Comparison of ENCODE assay signal across 8 mouse cellular contexts in genomic region chr2:173173521-173174511, GRCm38 (mm10). TPM values are rescaled to one million over a fixed set of nuclear protein-coding genes. Genes with fewer than 3 reads are reported as not detected.
DNase-seq lines count a peak whose midpoint lies in the region; ATAC-seq and TF ChIP-seq lines count a peak whose summit lies in the region.

No protein-coding gene starts in this region.

- no peak overlapping the region for H3K9ac ChIP-seq in ES-E14 (ENCODE audit: insufficient read depth, low read depth, low read length, poor library complexity, severe bottlenecking)
- H3K9ac ChIP-seq in hindbrain, embryonic 16.5 days (ENCODE audit: low read depth, low read length), result peak overlapping the region; percentile 49
- peak overlapping the region; percentile 44 for H3K9ac ChIP-seq in lung, embryonic 16.5 days (ENCODE audit: low read length)

- in situ Hi-C loops in ES-E14 (cut with MboI; ENCODE audit: low sequenced_read_pairs in 2 of 2, unreplicated experiment in 2 of 2), result no loop called here

- ATAC-seq in hindbrain, embryonic 16.5 days, result peak; percentile 83
- ATAC-seq in lung, embryonic 16.5 days (ENCODE audit: low read depth), result peak; percentile 90
- ATAC-seq in monocyte, adult 5-6 weeks (replicated peaks; ENCODE audit: insufficient number of reproducible peaks, low FRiP score, low TSS enrichment, poor library complexity, severe bottlenecking), result no peak

- DNase-seq in ES-E14 (ENCODE audit: low read depth, low spot score), result peak; percentile 51
- peak; percentile 62 for DNase-seq in adrenal gland, postnatal 25 days
- DNase-seq in forelimb bud, embryonic 11.5 days (ENCODE audit: low read depth, low spot score), result peak; percentile 80
- peak; percentile 81 to 88 for DNase-seq in layer of hippocampus, postnatal 14 days (ENCODE audit: low spot score in 2 of 2)
- DNase-seq in retina, postnatal 1 day, result peak; percentile 69

- H3K36me3 ChIP-seq in ES-E14 (ENCODE audit: control insufficient read depth, insufficient read depth, low read length, poor library complexity, severe bottlenecking), result no peaks in the 10 kb centered on the region
- no peaks in the 10 kb centered on the region for H3K36me3 ChIP-seq in hindbrain, embryonic 16.5 days (ENCODE audit: control insufficient read depth, insufficient read depth, low read length)
- no peaks in the 10 kb centered on the region for H3K36me3 ChIP-seq in lung, embryonic 16.5 days (ENCODE audit: control insufficient read depth, insufficient read depth, low read length)

- no peak overlapping the region for H3K27ac ChIP-seq in ES-E14 (ENCODE audit: insufficient read depth, low read depth, low read length, poor library complexity, severe bottlenecking)
- H3K27ac ChIP-seq in hindbrain, embryonic 16.5 days (ENCODE audit: low read depth, low read length), result peak overlapping the region; percentile 88
- peak overlapping the region; percentile 89 for H3K27ac ChIP-seq in lung, embryonic 16.5 days (ENCODE audit: low read length)

- peaks cover 0 to 5% of the 10 kb centered on the region in 2 experiments; a peak in 1 of 4 replicates for H3K4me1 ChIP-seq in ES-E14 (ENCODE audit: control insufficient read depth in 2 of 2, insufficient read depth in 2 of 2, low read length in 2 of 2, poor library complexity in 1 of 2)
- peaks cover 31% of the 10 kb centered on the region for H3K4me1 ChIP-seq in hindbrain, embryonic 16.5 days (ENCODE audit: control insufficient read depth, insufficient read depth, low read depth, low read length)
- peaks cover 18% of the 10 kb centered on the region for H3K4me1 ChIP-seq in lung, embryonic 16.5 days (replicated peaks; ENCODE audit: control insufficient read depth, insufficient read depth, low read length)

- peak overlapping the region; percentile 64 for H3K4me2 ChIP-seq in hindbrain, embryonic 16.5 days (ENCODE audit: low read length)
- peak overlapping the region; percentile 42 for H3K4me2 ChIP-seq in lung, embryonic 16.5 days (ENCODE audit: low read depth, low read length)

- no peak overlapping the region for H3K4me3 ChIP-seq in ES-E14 (ENCODE audit: insufficient read depth in 1 of 2, low read depth in 1 of 2, low read length in 2 of 2, poor library complexity in 1 of 2, severe bottlenecking in 1 of 2)
- peak overlapping the region; percentile 29 for H3K4me3 ChIP-seq in hindbrain, embryonic 16.5 days (ENCODE audit: low read length)
- H3K4me3 ChIP-seq in lung, embryonic 16.5 days (ENCODE audit: low read length), result peak overlapping the region; percentile 35

- H3K9me3 ChIP-seq in ES-E14 (ENCODE audit: control insufficient read depth, insufficient read depth, low read depth, low read length), result no peaks in the 10 kb centered on the region
- H3K9me3 ChIP-seq in hindbrain, embryonic 16.5 days (ENCODE audit: control insufficient read depth, low read length), result no peaks in the 10 kb centered on the region
- no peaks in the 10 kb centered on the region for H3K9me3 ChIP-seq in lung, embryonic 16.5 days (ENCODE audit: control insufficient read depth, low read length)

- WGBS in hindbrain, embryonic 16.5 days, result 2% methylated on average over 22 of the region's 22 CpGs
- WGBS in lung, embryonic 16.5 days, result 3% methylated on average over 22 of the region's 22 CpGs

- no peaks in the 10 kb centered on the region for H3K27me3 ChIP-seq in hindbrain, embryonic 16.5 days (replicated peaks; ENCODE audit: control insufficient read depth, insufficient read depth, low read length)
- peaks cover 18% of the 10 kb centered on the region for H3K27me3 ChIP-seq in lung, embryonic 16.5 days (ENCODE audit: control insufficient read depth, insufficient read depth, low read depth, low read length)

TF ChIP-seq in ES-E14, 5 proteins besides CTCF, POLR2A, EP300 and RAD21:
- TF ChIP-seq MAFK (IDR thresholded peaks at IDR 0.05; ENCODE audit: insufficient read depth, low read depth, low read length) (no peak), ZNF384 (IDR thresholded peaks at IDR 0.05; ENCODE audit: low read depth, low read length) (no peak), CHD2 (IDR thresholded peaks at IDR 0.05; ENCODE audit: low read depth, low read length) (no peak), HCFC1 (IDR thresholded peaks at IDR 0.05; ENCODE audit: borderline replicate concordance, insufficient read depth, low read length) (no peak), ZC3H11A (IDR thresholded peaks at IDR 0.05; ENCODE audit: borderline replicate concordance, low read depth, low read length) (no peak)

RNA-seq across cellular contexts. Expression of gene Pck1, which starts 21.0 kb away (rescaled TPM):
- 0.22 TPM in 1 of 2 replicates, not detected in the other for total RNA-seq in ES-E14 (2012; rRNA removed)
- 420 and 690 TPM in 2 replicates for total RNA-seq in adrenal gland, postnatal 25 days (2021)
- not detected in 2 replicates for polyA plus RNA-seq in hindbrain, embryonic 16.5 days (2015; fragmentation: Nextera tagmentation; extraction: Ambion mirVana)
- not detected for total RNA-seq in layer of hippocampus, postnatal 14 days (2021)
- polyA plus RNA-seq in lung, embryonic 16.5 days (2015; fragmentation: Nextera tagmentation; extraction: Ambion mirVana), result 0.08 TPM in 1 of 2 replicates, not detected in the other
- total RNA-seq in monocyte, adult 5-6 weeks (2017), result not detected in 3 replicates

RNA-seq across cellular contexts. Expression of gene Zbp1, which starts 44.9 kb away (rescaled TPM):
- total RNA-seq in ES-E14 (2012; rRNA removed), result 0.67 and 1.7 TPM in 2 replicates
- total RNA-seq in adrenal gland, postnatal 25 days (2021), result 2.6 and 3.5 TPM in 2 replicates
- 0.20 TPM in 1 of 2 replicates, not detected in the other for polyA plus RNA-seq in hindbrain, embryonic 16.5 days (2015; fragmentation: Nextera tagmentation; extraction: Ambion mirVana)
- not detected for total RNA-seq in layer of hippocampus, postnatal 14 days (2021)
- 0.55 and 1.8 TPM in 2 replicates for polyA plus RNA-seq in lung, embryonic 16.5 days (2015; fragmentation: Nextera tagmentation; extraction: Ambion mirVana)
- 74.4 to 86.1 TPM (median 81.1 TPM) in 3 replicates for total RNA-seq in monocyte, adult 5-6 weeks (2017)

RNA-seq across cellular contexts. Expression of gene Ctcfl, which starts 54.5 kb away (rescaled TPM):
- total RNA-seq in ES-E14 (2012; rRNA removed), result 3.2 and 8.9 TPM in 2 replicates
- total RNA-seq in adrenal gland, postnatal 25 days (2021), result 0.09 TPM in 1 of 2 replicates, not detected in the other
- polyA plus RNA-seq in hindbrain, embryonic 16.5 days (2015; fragmentation: Nextera tagmentation; extraction: Ambion mirVana), result 0.08 TPM in 1 of 2 replicates, not detected in the other
- not detected for total RNA-seq in layer of hippocampus, postnatal 14 days (2021)
- polyA plus RNA-seq in lung, embryonic 16.5 days (2015; fragmentation: Nextera tagmentation; extraction: Ambion mirVana), result 0.10 and 0.16 TPM in 2 replicates
- total RNA-seq in monocyte, adult 5-6 weeks (2017), result not detected in 3 replicates

Comparison
In these comparisons a context has a peak if more than half of its experiments do, and no peak if none do; other contexts are left out.
1. H3K4me3 ChIP-seq: peak in hindbrain, embryonic 16.5 days (single experiment) and lung, embryonic 16.5 days (single experiment); none in ES-E14 (0 of 2).
2. RNA of gene Pck1, which starts 21.0 kb away (total RNA-seq): 420 to 690 TPM in adrenal gland, postnatal 25 days; 0.22 TPM in ES-E14, not detected in layer of hippocampus, postnatal 14 days and not detected in monocyte, adult 5-6 weeks; every median in the first group is over 100 times any median in the second.
3. RNA of gene Zbp1, which starts 44.9 kb away (total RNA-seq): 74.4 to 86.1 TPM in monocyte, adult 5-6 weeks; 2.6 to 3.5 TPM in adrenal gland, postnatal 25 days, 0.67 to 1.7 TPM in ES-E14 and not detected in layer of hippocampus, postnatal 14 days; every median in the first group is over 10 times any median in the second.
4. Peak in every context shown above with its lines, with median percentiles within 50 percentile points of each other: DNase-seq.